Mouse (Mus musculus) lung, postnatal 36 days (tissue): Measurements from ENCODE around the gene Il33.

Experiments
- DNase-seq: peaks from one replicate; pipeline ENCODE4 v3.0.0; 2022; ENCODE audit warnings: mixed read lengths

The Il33 gene

DNA sequence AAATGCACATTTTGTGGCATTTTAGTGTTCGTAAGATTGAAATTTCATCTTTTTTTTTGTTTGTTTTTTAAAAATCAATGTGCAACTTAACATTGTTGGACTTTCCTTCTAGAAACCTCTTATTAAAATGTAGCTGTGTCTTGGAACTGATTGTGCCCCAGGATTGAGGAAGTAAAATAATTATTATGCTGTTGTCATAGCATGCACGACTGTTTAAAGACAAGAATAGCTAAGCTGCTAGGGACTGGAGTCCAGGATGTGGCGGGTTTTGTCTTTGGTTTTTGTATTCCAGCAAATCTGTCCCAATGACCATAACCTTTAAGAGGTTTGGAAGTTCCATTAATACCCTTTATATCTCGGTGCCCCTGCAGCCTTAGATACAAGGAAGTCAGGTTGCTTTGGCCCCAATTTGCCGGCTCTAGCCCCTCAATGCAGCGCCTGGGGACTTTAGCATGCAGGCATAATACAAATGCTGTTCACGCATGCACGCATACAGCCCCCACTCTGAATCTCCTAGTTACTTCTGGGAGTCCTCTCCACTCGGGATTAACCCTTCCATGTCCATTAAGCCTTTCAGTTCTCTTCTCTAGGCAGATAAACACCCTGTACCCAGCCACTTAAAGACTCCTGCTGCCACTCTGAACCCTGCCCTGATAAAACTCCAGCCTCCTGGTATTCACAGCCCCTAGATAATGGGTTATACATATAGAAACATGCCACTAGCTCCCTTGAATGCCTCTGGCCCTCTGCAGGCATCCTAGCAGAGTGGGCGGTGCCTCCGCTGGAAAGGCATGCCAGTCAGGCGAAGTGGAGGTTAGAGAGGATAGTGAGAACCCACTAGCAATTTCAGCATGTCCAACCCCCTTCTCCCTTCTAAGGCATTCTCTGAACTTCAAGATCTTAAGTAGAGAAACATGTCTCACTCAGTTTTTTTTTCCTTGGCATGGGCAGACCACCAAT, 75.8 kb downstream of the Il33 start:
- no peak for DNase-seq

DNA sequence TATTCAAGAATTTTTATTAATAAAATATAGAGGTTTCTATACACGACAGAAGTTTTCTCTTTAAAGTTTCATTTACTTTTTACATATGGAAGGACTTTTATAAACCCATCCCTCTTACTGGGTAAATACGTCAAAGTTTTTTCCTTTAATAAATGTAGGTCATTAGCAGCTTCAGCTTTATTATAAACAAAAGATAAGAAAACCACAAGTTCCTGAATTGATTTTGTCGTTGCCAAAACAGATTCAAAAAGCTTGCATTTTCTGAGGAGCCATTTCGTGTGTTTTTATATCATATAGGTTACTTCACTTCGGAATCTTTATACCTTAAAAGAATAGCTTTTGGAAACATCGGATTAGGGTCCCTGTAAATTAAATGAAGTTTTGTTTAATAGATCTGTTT, 76.6 kb downstream of the Il33 start:
- DNase-seq = no peak

GRCm38 (mm10) chr19:30003621-30004020, 78.7 kb downstream of the Il33 start, which contains the start of gene Trpd52l3:
Gene Trpd52l3 (plus strand): TSS chr19:30003790.
- DNase-seq = no peak

DNA sequence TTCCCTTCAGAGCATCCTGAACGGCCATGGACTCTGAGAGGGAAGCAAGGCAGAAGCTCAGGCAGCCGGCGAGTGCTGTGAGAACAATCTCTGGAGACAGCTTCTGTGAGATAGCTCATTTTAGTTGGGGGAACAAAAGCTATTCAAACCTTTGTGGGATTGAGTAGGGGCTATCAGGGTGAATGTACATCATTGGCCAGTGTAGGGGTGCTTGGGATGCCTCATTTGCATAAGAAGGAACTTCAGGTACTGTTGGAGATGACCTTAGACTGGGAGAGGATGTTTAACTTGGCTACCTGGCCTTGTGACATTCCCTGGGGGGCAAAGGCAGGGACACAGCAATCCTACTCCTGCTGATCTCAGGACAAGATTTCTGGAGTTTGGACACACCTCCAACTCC, 81.5 kb downstream of the Il33 start:
- no peak for DNase-seq
